Mouse (Mus musculus) lung, embryonic 14.5 days (tissue): ENCODE results near the gene 9130008F23Rik. TPM values are rescaled to one million over a fixed set of nuclear protein-coding genes. Genes with fewer than 3 reads are reported as not detected.

Experiments
- ATAC-seq: fragments of 200-750 bp; cut with Nextera tagmentation; 2 replicates; pipeline ENCODE4 v1.8.0; 2017; ENCODE audit warnings: mild to moderate bottlenecking, moderate TSS enrichment, moderate library complexity; ENCODE audit not compliant: insufficient read depth
- DNase-seq: peaks from one replicate; pipeline ENCODE4 v3.0.0-alpha.2; 2015
- H3K27ac ChIP-seq: fragments of 300-500 bp; sonication (generic); 2 replicates; pipeline ENCODE4 v1.5.1; 2014; ENCODE audit warnings: low read depth, mild to moderate bottlenecking, moderate library complexity
- H3K27me3 ChIP-seq: fragments of 300-500 bp; sonication (generic); 2 replicates; pipeline ENCODE4 v1.6.1; 2014; ENCODE audit warnings: low read length, control low read depth; ENCODE audit not compliant: insufficient read depth
- H3K36me3 ChIP-seq: fragments of 300-500 bp; sonication (generic); 2 replicates; pipeline ENCODE4 v1.6.1; 2014; ENCODE audit warnings: control low read depth; ENCODE audit not compliant: insufficient read depth
- H3K4me1 ChIP-seq: fragments of 300-500 bp; sonication (generic); 2 replicates; pipeline ENCODE4 v1.6.1; 2014; ENCODE audit warnings: antibody characterized with exemption, control low read depth; ENCODE audit not compliant: insufficient read depth
- H3K4me2 ChIP-seq: fragments of 300-500 bp; sonication (generic); 2 replicates; pipeline ENCODE4 v1.6.1; 2014; ENCODE audit warnings: mild to moderate bottlenecking
- H3K4me3 ChIP-seq: fragments of 300-500 bp; sonication (generic); 2 replicates; pipeline ENCODE4 v1.5.1; 2014; ENCODE audit warnings: low read depth, low read length
- H3K9ac ChIP-seq: fragments of 300-500 bp; sonication (generic); 2 replicates; pipeline ENCODE4 v1.6.1; 2014
- H3K9me3 ChIP-seq: fragments of 300-500 bp; sonication (generic); 2 replicates; pipeline ENCODE4 v1.6.1; 2016; ENCODE audit warnings: low read depth, low read length, control low read depth
- CTCF ChIP-seq: IDR thresholded peaks from 2 replicates; pipeline ENCODE4 v1.5.1; 2016; ENCODE audit warnings: antibody characterized with exemption, low read depth
- WGBS: fragments of 180-500 bp; shearing (Covaris S2); extraction: QIAGEN DNeasy Blood & Tissue Kit; methylation state at CpG from one replicate; pipeline ENCODE4 v1.1.7; 2014; 5-methylcytosine and 5-hydroxymethylcytosine counted together
- polyA plus RNA-seq: library from polyadenylated mRNA; unstranded; fragments of >200 nt; fragmentation: Nextera tagmentation; extraction: Ambion mirVana; gene quantifications from 2 replicates; pipeline ENCODE4 v1.2.1, GENCODE M21; 2014

Gene 9130008F23Rik
- polyA plus RNA-seq, 1 experiment from 2014 or later = 3.0 TPM

DNA sequence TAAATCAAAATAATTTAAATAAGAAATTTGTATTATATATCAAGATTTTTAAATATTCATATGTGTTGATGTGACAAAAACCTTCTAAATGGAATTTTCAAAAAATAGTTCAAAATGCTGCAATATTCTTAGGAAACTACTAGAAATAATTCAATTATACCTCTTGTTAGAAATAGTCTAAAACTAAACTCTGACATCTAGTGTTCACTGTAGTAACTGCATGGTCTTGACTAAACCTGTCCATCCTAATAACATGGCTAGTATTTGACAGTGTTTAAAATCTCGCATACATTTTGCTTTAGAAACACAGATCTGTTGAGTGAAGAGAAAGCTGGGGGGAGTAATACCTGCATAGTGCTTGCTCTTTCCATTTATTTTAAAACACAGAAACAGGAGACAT is 16.5 kb upstream of the 9130008F23Rik start:
- Histone ChIP-seq H3K27ac (no peak overlapping the region), H3K4me2 (no peak overlapping the region), H3K9me3 (no peaks in the 10 kb centered on the region), H3K36me3 (no peaks in the 10 kb centered on the region), H3K9ac (no peak overlapping the region), H3K4me1 (no peaks in the 10 kb centered on the region), H3K4me3 (no peak overlapping the region), H3K27me3 (no peaks in the 10 kb centered on the region)
- peak; percentile 63 for TF ChIP-seq CTCF
- ATAC-seq (no peak), DNase-seq (peak; percentile 81)
- 60% methylated on average over 1 of the region's 1 CpGs for WGBS

DNA sequence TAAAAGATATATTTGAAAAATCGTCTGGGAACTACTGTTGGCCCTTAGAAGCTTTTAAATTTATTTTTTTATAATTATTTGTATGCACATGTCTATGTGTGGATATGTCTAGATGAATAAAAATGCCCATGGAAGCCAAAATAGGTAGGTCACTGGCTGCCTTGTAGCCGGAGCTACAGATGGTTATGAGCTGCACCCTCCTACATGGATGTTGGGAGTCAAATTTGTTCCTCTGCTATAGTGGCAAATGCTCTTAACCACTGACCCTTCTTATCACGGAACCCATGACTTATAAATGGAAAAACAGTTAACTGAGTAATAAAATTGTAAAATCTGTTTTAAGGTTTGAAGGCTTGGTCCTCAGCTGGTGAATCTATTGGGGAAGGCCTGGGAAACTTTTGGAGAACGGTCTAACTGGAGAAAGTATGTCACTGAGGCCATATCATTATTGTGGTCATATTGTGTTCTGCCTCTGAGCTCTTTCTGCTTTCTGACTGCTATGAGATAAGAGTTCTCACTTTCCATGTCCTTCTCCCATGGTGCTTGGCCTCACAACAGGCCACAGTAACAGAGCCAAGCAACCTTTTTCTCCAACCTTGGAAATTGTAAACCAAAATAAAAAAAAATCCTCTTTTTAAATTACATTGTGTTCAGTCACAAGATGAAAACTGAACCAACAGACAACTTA is 7.6 kb upstream of the 9130008F23Rik start:
- H3K4me2 ChIP-seq = no peak overlapping the region
- no peak for TF ChIP-seq CTCF
- H3K9ac ChIP-seq = no peak overlapping the region
- no peak overlapping the region for H3K4me3 ChIP-seq
- ATAC-seq (no peak), DNase-seq (no peak)
- no peak overlapping the region for H3K27ac ChIP-seq
- H3K4me1 ChIP-seq = no peaks in the 10 kb centered on the region
- no peaks in the 10 kb centered on the region for H3K36me3 ChIP-seq
- no peaks in the 10 kb centered on the region for H3K9me3 ChIP-seq
- no peaks in the 10 kb centered on the region for H3K27me3 ChIP-seq
- 80% methylated on average over 4 of the region's 4 CpGs for WGBS

DNA sequence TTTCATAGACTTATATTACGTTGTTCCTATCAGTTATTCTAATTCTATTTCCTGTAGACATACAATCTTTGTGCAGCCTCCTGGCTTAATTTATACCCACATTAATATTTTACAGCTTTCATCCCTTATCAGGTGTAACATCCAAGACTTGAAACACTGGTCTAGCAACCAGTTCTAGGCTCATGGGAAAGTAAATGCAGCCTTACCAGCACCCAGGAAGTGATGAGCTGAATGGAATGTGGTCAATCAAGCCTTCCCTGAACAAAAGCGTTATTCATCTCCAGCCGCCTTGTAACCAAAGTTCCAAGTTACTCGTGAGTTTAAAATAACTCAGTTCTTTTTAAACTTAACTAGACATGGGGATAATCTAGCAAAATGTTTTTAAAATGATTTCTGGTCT is 4.8 kb upstream of the 9130008F23Rik start:
- ATAC-seq (no peak), DNase-seq (no peak)
- Histone ChIP-seq H3K4me3 (no peak overlapping the region), H3K27me3 (no peaks in the 10 kb centered on the region), H3K4me1 (no peaks in the 10 kb centered on the region), H3K4me2 (no peak overlapping the region), H3K9ac (no peak overlapping the region), H3K9me3 (no peaks in the 10 kb centered on the region), H3K27ac (no peak overlapping the region), H3K36me3 (no peaks in the 10 kb centered on the region)
- 66% methylated on average over 4 of the region's 4 CpGs for WGBS
- no peak for TF ChIP-seq CTCF

DNA sequence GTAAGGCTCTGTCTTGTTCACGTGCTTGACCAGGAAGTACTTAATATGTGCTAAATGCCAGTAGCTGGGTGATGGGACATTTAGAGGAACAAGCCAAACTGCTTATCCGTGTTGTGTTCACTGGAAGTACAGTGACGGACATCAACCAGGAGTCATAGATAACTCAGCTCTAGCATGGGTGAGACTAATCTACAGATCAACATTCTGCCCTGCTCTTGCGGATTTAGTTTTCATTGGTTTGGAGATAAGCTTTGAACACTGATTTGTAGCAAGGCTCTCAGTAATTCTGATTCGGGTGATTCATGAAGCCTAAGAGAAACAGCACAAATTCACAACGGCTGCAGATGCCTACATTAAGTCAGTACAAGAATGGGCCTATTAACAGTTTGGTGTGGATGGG is 1.8 kb upstream of the 9130008F23Rik start:
- Histone ChIP-seq H3K27me3 (no peaks in the 10 kb centered on the region), H3K9me3 (no peaks in the 10 kb centered on the region), H3K4me3 (no peak overlapping the region), H3K4me2 (no peak overlapping the region), H3K27ac (no peak overlapping the region), H3K9ac (no peak overlapping the region), H3K36me3 (no peaks in the 10 kb centered on the region), H3K4me1 (0 out of 2 replicates have a peak, but pooled peaks cover 4% of the 10 kb centered on the region)
- DNase-seq (no peak), ATAC-seq (no peak)
- TF ChIP-seq CTCF = no peak
- WGBS = 83% methylated on average over 6 of the region's 6 CpGs

DNA sequence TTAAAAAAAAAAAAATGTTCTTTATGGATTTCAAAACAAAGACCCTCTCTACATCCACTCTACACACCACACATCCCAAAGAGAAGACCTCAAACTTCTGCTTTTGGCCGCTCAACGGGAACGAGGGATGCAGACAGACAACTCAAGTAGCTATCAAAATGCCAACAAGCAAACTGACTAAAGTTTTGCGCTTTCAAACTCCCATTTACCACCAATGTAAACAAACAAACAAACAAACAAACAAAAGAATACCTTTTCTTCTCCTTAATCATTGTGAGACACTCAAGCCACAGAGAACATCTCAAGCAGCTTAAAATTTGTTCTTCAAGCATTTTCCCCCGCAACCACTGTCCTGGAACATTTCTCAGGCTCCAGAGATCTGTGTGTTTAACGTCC is 833 bp downstream of the 9130008F23Rik start:
- Histone ChIP-seq H3K27ac (peak overlapping the region; percentile 80; the same call in 1 of the 2 replicates), H3K36me3 (no peaks in the 10 kb centered on the region), H3K4me1 (0 out of 2 replicates have a peak, but pooled peaks cover 4% of the 10 kb centered on the region), H3K4me3 (peak overlapping the region; percentile 69), H3K4me2 (peak overlapping the region; percentile 80), H3K9ac (peak overlapping the region; percentile 74), H3K9me3 (no peaks in the 10 kb centered on the region), H3K27me3 (no peaks in the 10 kb centered on the region)
- DNase-seq = peak; percentile 28
- ATAC-seq = no peak
- TF ChIP-seq CTCF = no peak
- 5% methylated on average over 6 of the region's 6 CpGs for WGBS

DNA sequence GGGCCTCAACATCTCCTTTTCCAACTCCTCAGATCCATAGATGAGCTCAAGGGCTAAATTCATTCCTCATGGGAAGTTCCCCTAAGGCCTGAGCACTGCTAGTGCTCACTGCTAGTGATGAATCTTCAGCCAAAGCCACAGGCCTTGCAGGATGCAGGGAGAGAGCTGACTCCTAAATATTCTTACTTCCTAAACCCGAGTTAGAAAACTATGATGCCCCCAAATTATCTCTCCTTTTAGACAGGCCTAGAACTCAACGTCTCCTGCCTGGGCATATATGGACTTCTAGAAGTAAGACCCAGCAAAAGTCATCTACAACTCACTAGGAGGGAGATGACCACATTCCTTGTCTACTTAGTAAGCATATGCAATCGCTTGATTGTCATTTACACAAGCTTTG is 2.6 kb downstream of the 9130008F23Rik start:
- ATAC-seq (no peak), DNase-seq (no peak)
- Histone ChIP-seq H3K27ac (peak overlapping the region; percentile 36; the same call in 1 of the 2 replicates), H3K4me3 (peak overlapping the region; percentile 69), H3K4me2 (peak overlapping the region; percentile 80), H3K4me1 (0 out of 2 replicates have a peak, but pooled peaks cover 4% of the 10 kb centered on the region), H3K36me3 (no peaks in the 10 kb centered on the region), H3K9ac (no peak overlapping the region), H3K9me3 (no peaks in the 10 kb centered on the region), H3K27me3 (no peaks in the 10 kb centered on the region)
- 33% methylated on average over 3 of the region's 3 CpGs for WGBS
- no peak for TF ChIP-seq CTCF

DNA sequence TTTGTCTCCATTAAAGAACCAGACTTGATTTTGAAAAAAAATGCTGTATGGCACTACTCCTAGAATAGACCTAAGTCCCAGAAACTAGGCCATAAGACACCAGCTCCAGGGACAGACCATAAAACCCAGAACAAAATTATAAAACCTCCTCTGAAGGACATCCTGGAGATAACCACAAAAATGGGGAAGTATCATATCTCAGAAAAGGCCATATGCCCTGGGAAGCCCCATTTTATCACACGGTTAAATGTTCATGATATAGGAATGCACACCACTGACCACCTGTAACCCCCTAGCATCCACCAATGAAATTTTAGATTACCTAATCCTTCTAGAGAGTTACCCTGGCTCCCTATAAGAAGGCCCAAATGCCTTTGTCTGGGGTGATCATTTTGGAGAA is 4.8 kb downstream of the 9130008F23Rik start:
- Histone ChIP-seq H3K9me3 (no peaks in the 10 kb centered on the region), H3K36me3 (no peaks in the 10 kb centered on the region), H3K4me2 (no peak overlapping the region), H3K4me1 (0 out of 2 replicates have a peak, but pooled peaks cover 4% of the 10 kb centered on the region), H3K27ac (no peak overlapping the region), H3K4me3 (no peak overlapping the region), H3K9ac (no peak overlapping the region), H3K27me3 (no peaks in the 10 kb centered on the region)
- WGBS = 80% methylated on average over 1 of the region's 1 CpGs
- ATAC-seq (no peak), DNase-seq (no peak)
- TF ChIP-seq CTCF = no peak
